Mouse (Mus musculus): ENCODE data around the gene Gprc5d. TPM values are rescaled to one million over a fixed set of nuclear protein-coding genes. Genes with fewer than 3 reads are reported as not detected.

Gene Gprc5d
- total RNA-seq, 2 experiments from 2014 or later, result not detected

DNA sequence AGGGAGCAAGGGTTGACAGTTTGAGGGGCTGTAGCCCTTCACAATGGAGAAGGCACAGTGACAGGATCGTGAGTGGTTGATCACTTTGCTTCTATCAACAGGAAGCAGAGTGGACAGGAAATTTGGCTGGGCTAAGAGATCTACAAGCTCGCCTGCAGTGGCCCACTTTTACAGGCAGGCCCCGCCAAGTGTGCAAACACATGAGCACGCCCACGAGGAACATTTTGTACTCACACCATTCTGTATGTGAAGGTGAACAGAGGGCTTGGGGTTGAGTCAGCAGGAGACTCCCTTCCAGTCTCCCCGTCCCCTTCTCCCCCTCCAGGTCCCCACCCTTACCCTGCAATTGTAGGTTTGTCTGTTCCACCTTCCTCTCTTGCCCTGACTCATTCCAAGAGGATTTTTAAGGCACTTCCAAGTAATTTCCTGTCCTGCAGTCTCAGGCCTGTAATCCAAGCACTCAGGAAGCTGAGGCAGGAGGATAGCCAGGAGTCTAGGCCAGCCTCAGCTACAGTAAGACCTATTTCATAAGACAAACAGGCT is 43.6 kb downstream of the Gprc5d start:
- no peak for ATAC-seq (ENCODE audit: poor library complexity, severe bottlenecking)

DNA sequence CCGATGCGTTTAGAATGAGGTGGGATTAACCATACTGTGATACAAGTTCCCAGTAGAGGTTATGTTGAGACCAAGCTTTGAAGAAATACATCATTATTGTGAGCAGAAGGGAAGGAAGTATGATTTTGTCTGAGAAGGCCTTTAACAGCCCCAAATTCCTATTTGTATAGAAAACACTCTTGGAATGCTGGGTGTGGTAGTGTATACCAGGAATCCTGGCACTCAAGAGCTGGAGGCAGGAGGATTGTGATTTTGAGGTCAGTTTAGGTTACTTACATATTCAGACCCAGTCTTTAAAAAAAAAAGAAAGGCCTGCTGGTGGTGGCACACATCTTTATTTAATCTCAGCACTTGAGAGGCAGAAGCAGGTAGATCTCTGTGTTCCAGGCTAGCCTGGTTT is 47.7 kb downstream of the Gprc5d start:
- no peak for ATAC-seq (ENCODE audit: poor library complexity, severe bottlenecking)

DNA sequence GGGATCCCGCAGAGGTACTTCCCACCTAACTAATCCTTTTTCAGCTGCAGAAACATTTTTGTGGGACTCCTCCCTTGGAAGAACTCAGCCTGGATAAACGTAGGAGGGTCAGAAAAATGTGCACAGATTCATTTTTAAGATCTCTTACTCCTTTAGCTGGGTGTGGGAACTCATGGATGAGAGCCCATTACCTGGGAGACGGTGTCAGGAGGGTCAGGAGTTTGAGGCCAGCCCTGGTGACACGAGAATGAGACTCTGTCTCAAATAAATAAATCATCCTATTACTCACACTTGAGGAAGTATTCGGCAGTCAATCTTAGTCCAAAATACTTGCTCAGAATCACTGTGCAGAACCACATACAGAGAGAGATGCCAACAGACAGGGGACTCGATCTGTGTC is 48.2 kb downstream of the Gprc5d start:
- no peak for ATAC-seq (ENCODE audit: poor library complexity, severe bottlenecking)

DNA sequence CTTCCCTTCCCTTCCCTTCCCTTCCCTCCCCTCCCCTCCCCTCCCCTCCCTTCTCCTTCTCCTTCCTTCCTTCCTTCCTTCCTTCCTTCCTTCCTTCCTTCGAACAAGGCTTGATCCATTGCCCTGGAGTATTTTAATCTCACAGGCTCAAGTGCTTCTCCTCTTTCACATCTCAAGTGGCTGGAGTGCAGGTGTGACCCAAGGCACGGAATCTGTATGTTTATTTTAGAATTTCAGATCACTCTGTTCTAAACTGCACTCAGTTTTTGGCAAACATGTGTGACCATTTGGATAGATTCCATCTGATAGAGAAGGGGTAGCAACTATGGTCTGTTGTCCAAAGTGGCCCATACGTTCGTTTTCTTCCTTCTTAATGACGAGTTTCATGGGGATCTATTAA is 49.9 kb downstream of the Gprc5d start:
- no peak for ATAC-seq (ENCODE audit: poor library complexity, severe bottlenecking)

DNA sequence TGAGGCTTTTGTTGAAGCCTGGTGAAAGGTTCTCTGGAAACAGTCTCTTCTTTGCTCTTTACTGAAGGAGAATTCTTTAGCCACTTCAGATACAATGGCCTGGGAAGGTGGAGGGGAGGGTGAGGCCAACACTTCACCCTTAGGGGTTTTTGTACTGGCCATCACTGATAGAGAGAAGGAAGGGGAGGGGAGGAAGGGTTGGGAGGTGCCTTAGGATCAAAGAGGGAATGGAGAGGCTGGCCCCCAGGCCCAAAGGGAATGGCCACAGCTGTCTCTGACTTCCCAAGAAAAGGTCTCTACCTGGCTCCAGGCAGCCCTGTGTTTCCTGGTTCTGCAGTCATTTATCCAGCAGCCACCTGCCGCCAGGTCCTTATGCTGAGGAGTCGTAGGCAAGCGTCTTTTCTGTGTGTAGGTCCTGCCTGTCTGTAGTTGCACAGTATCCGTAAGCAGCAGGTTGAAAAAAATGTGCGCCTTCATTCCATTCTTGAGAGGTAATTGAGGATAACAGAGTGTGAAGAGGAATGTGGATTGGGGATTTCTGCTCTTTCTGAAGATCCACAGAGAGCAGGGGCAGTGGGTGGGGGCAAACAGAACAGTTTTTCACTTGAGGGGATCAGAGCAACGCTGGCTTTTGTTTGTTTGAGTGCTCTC is 51.2 kb downstream of the Gprc5d start:
- no peak for ATAC-seq (ENCODE audit: poor library complexity, severe bottlenecking)

DNA sequence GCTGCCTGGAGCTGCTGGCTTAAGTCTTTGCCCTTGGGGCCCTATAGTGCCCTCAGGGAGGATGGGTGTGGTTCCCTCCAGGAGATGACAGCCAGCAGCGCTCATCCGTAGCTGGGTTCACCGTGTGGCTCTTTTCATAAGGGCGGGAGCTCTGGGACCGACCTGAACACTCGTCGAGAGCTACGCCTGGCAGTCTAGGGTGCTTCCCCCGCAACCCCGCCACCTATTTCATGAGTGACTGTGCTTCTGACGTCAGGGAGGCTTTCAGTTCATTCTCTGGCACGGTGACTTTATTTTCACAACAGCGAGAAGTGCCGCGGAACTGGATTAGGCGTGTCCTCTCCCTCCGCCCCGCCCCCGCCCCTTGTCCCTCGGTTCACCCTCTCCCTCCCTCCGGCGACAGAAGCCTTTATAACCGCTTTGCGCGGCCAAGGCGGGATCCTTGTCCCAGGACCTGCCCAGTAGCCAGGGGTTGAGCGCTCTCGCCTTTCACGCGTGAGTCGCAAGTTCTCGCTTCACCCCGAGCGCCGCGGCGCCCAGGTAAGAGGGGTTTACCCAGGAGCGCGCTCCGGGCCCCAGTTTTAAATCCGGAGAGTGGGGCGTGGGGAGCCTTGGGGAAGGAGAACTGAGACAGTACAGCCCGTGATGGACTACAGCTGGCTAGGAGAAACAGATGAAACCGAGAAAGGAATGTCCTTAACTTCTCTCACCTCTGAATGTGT is 52.7 kb downstream of the Gprc5d start, which contains the start of gene Gprc5a:
Gene Gprc5a (plus strand): TSS at position 416 of the 722 bp plus-strand sequence.
- ATAC-seq (ENCODE audit: poor library complexity, severe bottlenecking), result peak; percentile 92

DNA sequence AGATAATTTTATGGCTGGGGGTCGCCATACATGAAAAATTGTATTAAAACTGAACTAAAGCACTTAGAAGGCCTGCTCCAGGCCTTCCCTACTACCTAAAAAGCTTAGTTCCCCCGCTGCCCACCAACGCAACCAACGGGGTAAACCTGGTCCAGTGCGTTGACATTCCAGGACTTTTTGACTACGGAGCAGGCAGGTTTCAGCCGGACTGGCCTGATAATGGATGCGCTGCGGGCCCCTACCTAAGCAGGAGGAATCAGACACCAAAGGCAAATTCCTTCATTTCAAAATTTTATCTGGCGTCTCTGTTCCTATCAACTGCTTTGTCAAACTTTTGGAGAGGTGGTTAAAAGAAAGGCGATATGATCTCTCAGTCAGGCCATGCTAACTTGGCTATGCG is 53.5 kb downstream of the Gprc5d start:
- no peak for ATAC-seq (ENCODE audit: poor library complexity, severe bottlenecking)

DNA sequence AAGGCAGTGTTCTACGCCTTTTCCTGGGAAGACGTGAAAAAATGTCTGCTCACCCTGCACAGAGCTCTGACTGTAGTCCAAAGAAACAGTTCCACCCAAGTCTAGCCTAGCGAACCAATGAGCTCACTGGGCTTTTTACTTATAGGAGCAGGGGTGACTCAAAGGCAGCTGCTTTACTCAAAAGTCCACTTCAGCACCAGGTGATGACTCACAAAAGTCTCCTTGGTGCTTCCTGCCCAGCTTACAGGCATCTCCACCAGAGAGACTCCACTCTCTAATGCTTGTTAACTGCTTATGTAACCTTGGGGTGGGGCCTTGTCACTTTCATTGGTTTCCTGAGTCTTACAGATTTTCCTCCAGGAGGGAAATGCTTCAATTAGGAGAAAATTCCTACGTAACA is 57.4 kb downstream of the Gprc5d start:
- no peak for ATAC-seq (ENCODE audit: poor library complexity, severe bottlenecking)

Other genes starting within 250 kb of the Gprc5d start
- gene Gpr19, start 219.7 kb downstream of the Gprc5d start, total RNA-seq (2015), result 7.4 and 9.8 TPM in 2 replicates
- 7.7 and 11.0 TPM in 2 replicates for gene Gpr19, start 219.7 kb downstream of the Gprc5d start, total RNA-seq (2017)
- gene Cdkn1b, start 197.9 kb downstream of the Gprc5d start, total RNA-seq (2015), result 44.0 and 52.2 TPM in 2 replicates
- 92.3 and 104 TPM in 2 replicates for gene Cdkn1b, start 197.9 kb downstream of the Gprc5d start, total RNA-seq (2017)
- gene Apold1, start 136.6 kb downstream of the Gprc5d start, total RNA-seq (2015), result 0.21 and 0.89 TPM in 2 replicates
- gene Apold1, start 136.6 kb downstream of the Gprc5d start, total RNA-seq (2017), result 0.40 and 0.49 TPM in 2 replicates
- gene Ddx47, start 106.7 kb downstream of the Gprc5d start, total RNA-seq (2015), result 43.4 and 50.3 TPM in 2 replicates
- gene Ddx47, start 106.7 kb downstream of the Gprc5d start, total RNA-seq (2017), result 62.6 and 74.5 TPM in 2 replicates
- gene Gprc5a, start 52.6 kb downstream of the Gprc5d start, total RNA-seq (2015), result 0.16 and 0.56 TPM in 2 replicates
- 0.22 TPM in 1 of 2 replicates, not detected in the other for gene Gprc5a, start 52.6 kb downstream of the Gprc5d start, total RNA-seq (2017)
- gene Fam234b, start 79.7 kb upstream of the Gprc5d start, total RNA-seq (2015), result 2.1 and 3.0 TPM in 2 replicates
- gene Fam234b, start 79.7 kb upstream of the Gprc5d start, total RNA-seq (2017), result 2.8 and 4.9 TPM in 2 replicates
- gene Hebp1, start 79.7 kb upstream of the Gprc5d start, total RNA-seq (2015), result 2.5 and 8.5 TPM in 2 replicates
- 10.8 and 15.8 TPM in 2 replicates for gene Hebp1, start 79.7 kb upstream of the Gprc5d start, total RNA-seq (2017)
- gene Gsg1, start 136.1 kb upstream of the Gprc5d start, total RNA-seq (2015), result not detected in 2 replicates
- gene Gsg1, start 136.1 kb upstream of the Gprc5d start, total RNA-seq (2017), result 0.44 TPM in 1 of 2 replicates, not detected in the other
- gene Pbp2, start 192.1 kb upstream of the Gprc5d start, total RNA-seq (2015), result not detected in 2 replicates
- not detected in 2 replicates for gene Pbp2, start 192.1 kb upstream of the Gprc5d start, total RNA-seq (2017)
- gene Emp1, start 244.3 kb upstream of the Gprc5d start, total RNA-seq (2015), result 0.80 and 0.83 TPM in 2 replicates
- 2.2 and 3.0 TPM in 2 replicates for gene Emp1, start 244.3 kb upstream of the Gprc5d start, total RNA-seq (2017)

Data from megakaryocyte, adult 5-6 weeks (primary cell).